Mouse (Mus musculus) CH12.LX (cell line): ENCODE results near the gene Ttll13. TPM values are rescaled to one million over a fixed set of nuclear protein-coding genes. Genes with fewer than 3 reads are reported as not detected.

Source experiments
- DNase-seq: peaks from one replicate; pipeline ENCODE4 v3.0.0-alpha.2; 2013; ENCODE audit errors: extremely low read depth
- H3K27ac ChIP-seq: 2 replicates; pipeline ENCODE4 v1.5.1; 2012; ENCODE audit warnings: low read depth, mild to moderate bottlenecking, control low read depth, moderate library complexity; ENCODE audit not compliant: insufficient read depth
- H3K27me3 ChIP-seq: replicated peaks from 2 replicates; pipeline ENCODE3; 2012; ENCODE audit warnings: inconsistent platforms
- H3K36me3 ChIP-seq, 2 experiments: replicated peaks in 1 of 2; 2 replicates each; pipeline versions ENCODE3 to v1.6.1; 2012; ENCODE audit warnings: inconsistent platforms in 1 of 2, low read length in 1 of 2, mild to moderate bottlenecking in 1 of 2, mixed read lengths in 1 of 2, moderate library complexity in 1 of 2; ENCODE audit not compliant: control insufficient read depth in 1 of 2, insufficient read depth in 1 of 2
- H3K4me1 ChIP-seq, 2 experiments: 2 replicates each; pipeline ENCODE4 v1.6.1; 2012; ENCODE audit warnings: inconsistent platforms in 1 of 2, moderate library complexity in 1 of 2; ENCODE audit not compliant: insufficient read depth in 2 of 2, control insufficient read depth in 1 of 2
- H3K4me2 ChIP-seq: 2 replicates; pipeline ENCODE4 v1.6.1; 2012; ENCODE audit warnings: low read depth, mild to moderate bottlenecking, control low read depth; ENCODE audit not compliant: poor library complexity, insufficient read depth, severe bottlenecking
- H3K4me3 ChIP-seq, 3 experiments: fragments of 150-350 bp in 1 of 3; sonication (generic) in 1 of 3; replicated peaks in 1 of 3; 2 replicates each; pipeline versions ENCODE3 to v1.5.1; 2011 to 2012; ENCODE audit warnings: low read depth in 2 of 3, low read length in 2 of 3, mild to moderate bottlenecking in 2 of 3, moderate library complexity in 2 of 3, control low read depth in 1 of 3, improper control_type of control experiment in 1 of 3, inconsistent platforms in 1 of 3, mixed read lengths in 1 of 3; ENCODE audit not compliant: poor library complexity in 1 of 3
- H3K79me2 ChIP-seq: replicated peaks from 2 replicates; pipeline ENCODE4 v1.6.1; 2012; ENCODE audit warnings: mild to moderate bottlenecking, moderate library complexity; ENCODE audit not compliant: control insufficient read depth, poor library complexity, insufficient read depth, severe bottlenecking; ENCODE audit errors: extremely low read depth
- H3K9ac ChIP-seq: 2 replicates; pipeline ENCODE4 v1.6.1; 2012; ENCODE audit warnings: low read depth, mild to moderate bottlenecking, control low read depth, moderate library complexity; ENCODE audit not compliant: insufficient read depth
- H3K9me3 ChIP-seq: replicated peaks from 2 replicates; pipeline ENCODE3; 2012; ENCODE audit warnings: low read length, inconsistent platforms, mixed read lengths
- BHLHE40 ChIP-seq: IDR thresholded peaks from 2 replicates; pipeline ENCODE4 v1.6.1; 2011; ENCODE audit warnings: mild to moderate bottlenecking, low read depth, low read length, improper control_type of control experiment
- CTCF ChIP-seq, 2 experiments: IDR thresholded peaks in 1 of 2; conservative IDR thresholded peaks in 1 of 2; 2 replicates each; pipeline ENCODE4 v1.5.1; 2011 to 2012; ENCODE audit warnings: low read depth in 2 of 2, low read length in 2 of 2, improper control_type of control experiment in 1 of 2, inconsistent platforms in 1 of 2, mild to moderate bottlenecking in 1 of 2, moderate library complexity in 1 of 2
- JUND ChIP-seq: conservative IDR thresholded peaks from 2 replicates; pipeline ENCODE4 v1.6.1; 2011; ENCODE audit warnings: low read depth, low read length, improper control_type of control experiment
- MAZ ChIP-seq: IDR thresholded peaks from 2 replicates; pipeline ENCODE4 v1.6.1; 2012; ENCODE audit warnings: low read depth, mild to moderate bottlenecking, inconsistent platforms, low read length, improper control_type of control experiment, moderate library complexity
- MEF2A ChIP-seq: IDR thresholded peaks from 2 replicates; pipeline ENCODE4 v1.6.1; 2014; ENCODE audit warnings: low read depth, mild to moderate bottlenecking, inconsistent platforms, low read length, improper control_type of control experiment, borderline replicate concordance
- PAX5 ChIP-seq: IDR thresholded peaks from 2 replicates; pipeline ENCODE4 v1.6.1; 2012; ENCODE audit warnings: low read length, inconsistent platforms, mixed read lengths
- RAD21 ChIP-seq: IDR thresholded peaks from 2 replicates; pipeline ENCODE4 v1.6.1; 2011; ENCODE audit warnings: low read depth, mild to moderate bottlenecking, low read length, improper control_type of control experiment, moderate library complexity
- SMC3 ChIP-seq: IDR thresholded peaks from 2 replicates; pipeline ENCODE4 v1.6.1; 2011; ENCODE audit warnings: low read depth, low read length, improper control_type of control experiment
- TCF12 ChIP-seq: IDR thresholded peaks from 2 replicates; pipeline ENCODE4 v1.6.1; 2014; ENCODE audit warnings: low read depth, mild to moderate bottlenecking, inconsistent platforms, low read length, improper control_type of control experiment
- USF1 ChIP-seq: IDR thresholded peaks from 2 replicates; pipeline ENCODE4 v1.6.1; 2014; ENCODE audit warnings: low read depth, mild to moderate bottlenecking, inconsistent platforms, low read length, improper control_type of control experiment
- ZKSCAN1 ChIP-seq: IDR thresholded peaks from 2 replicates; pipeline ENCODE4 v1.6.1; 2012; ENCODE audit warnings: low read depth, inconsistent platforms, low read length, improper control_type of control experiment, borderline replicate concordance
- ZMIZ1 ChIP-seq: IDR thresholded peaks from 2 replicates; pipeline ENCODE4 v1.6.1; 2012; ENCODE audit warnings: low read depth, mild to moderate bottlenecking, inconsistent platforms, low read length, improper control_type of control experiment
- ZNF384 ChIP-seq: IDR thresholded peaks from 2 replicates; pipeline ENCODE4 v1.6.1; 2012; ENCODE audit warnings: low read depth, low read length, improper control_type of control experiment, inconsistent platforms
- dilution Hi-C: fragments of 300-500 bp; cut with MboI; formaldehyde crosslinking; loops from 2 replicates; pipeline ENCODE4 v1.14.3; 2020; ENCODE audit warnings: low sequenced_read_pairs; ENCODE audit not compliant: extremely low pct_unique_long_range_greater_than_20kb, extremely low pct_ligation_motif_present
- in situ Hi-C: fragments of 300-500 bp; cut with MboI; formaldehyde crosslinking; loops from 3 replicates; pipeline ENCODE4 v1.14.3; 2019; ENCODE audit warnings: low sequenced_read_pairs, low pct_ligation_motif_present, low pct_unique_long_range_greater_than_20kb, mixed read lengths
- polyA plus RNA-seq: library from polyadenylated mRNA; unstranded; fragments of >175 nt; gene quantifications from 2 replicates; pipeline ENCODE4 v1.2.1, GENCODE M21; 2012; ENCODE audit warnings: low read depth; ENCODE audit not compliant: insufficient read length
- total RNA-seq, 2 experiments: library from RNA; depleted of rRNA; stranded (reverse); fragments of 300-350 nt in 1 of 2; fragments of >200 nt in 1 of 2; gene quantifications; 2 replicates each; pipeline ENCODE4 v1.2.3; 2012 to 2014

Ttll13 gene
- total and polyA plus RNA-seq, 3 experiments = 0.59 TPM; not detected in 2

- no peak for TF ChIP-seq PAX5
- 0 out of 2 replicates have a peak, but pooled peaks have one; percentile 13 for TF ChIP-seq JUND
- peak; percentile 97 for TF ChIP-seq BHLHE40
- no peak for TF ChIP-seq ZKSCAN1
- TF ChIP-seq MAZ = peak; percentile 98
- TF ChIP-seq RAD21 = peak; percentile 20
- TF ChIP-seq USF1 = no peak
- peak; percentile 97 for TF ChIP-seq MEF2A
- no peak for TF ChIP-seq ZMIZ1
These were observed 36.5 kb upstream of the Ttll13 start (continued) for GRCm38 (mm10) chr7:80209669-80210068.

DNA sequence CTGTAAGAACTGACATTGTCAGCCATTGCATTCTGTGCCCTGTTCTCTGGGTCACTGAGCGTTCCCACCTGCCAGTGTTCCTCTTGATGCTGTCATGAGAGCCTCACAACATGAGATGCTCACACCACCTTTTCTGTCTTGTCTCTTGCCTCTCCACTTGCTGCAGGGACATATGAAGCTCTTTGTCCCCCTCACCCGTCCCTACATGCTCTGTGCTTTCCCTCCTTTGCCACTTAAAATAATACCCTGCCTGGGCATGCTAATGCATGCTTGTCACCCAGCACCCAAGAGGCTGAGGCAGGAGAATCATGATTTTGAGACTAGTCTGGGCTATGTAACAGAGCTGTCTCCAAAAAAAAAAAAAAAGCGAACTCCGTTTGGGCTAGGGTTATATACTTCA lies 35.2 kb upstream of the Ttll13 start:
- dilution Hi-C loops (no loop called here), in situ Hi-C loops (loop anchor here (5.0 kb wide), 1 partner anchor 69 kb away; no protein-coding TSS in a partner anchor)
- Histone ChIP-seq H3K27ac (peak overlapping the region; percentile 97), H3K79me2 (peaks cover 32% of the 10 kb centered on the region), H3K4me3 (no peak overlapping the region), H3K9ac (peak overlapping the region; percentile 3; the same call in 1 of the 2 replicates), H3K9me3 (no peaks in the 10 kb centered on the region), H3K27me3 (no peaks in the 10 kb centered on the region), H3K36me3 (peaks cover 16% of the 10 kb centered on the region in 2 experiments), H3K4me1 (peaks cover 59 to 95% of the 10 kb centered on the region in 2 experiments), H3K4me2 (peak overlapping the region; percentile 55; the same call in 1 of the 2 replicates)
- no peak for DNase-seq
- TF ChIP-seq ZNF384 (peak; percentile 67; the same call in 1 of the 2 replicates), TCF12 (no peak), RAD21 (peak; percentile 6), SMC3 (peak; percentile 19)

DNA sequence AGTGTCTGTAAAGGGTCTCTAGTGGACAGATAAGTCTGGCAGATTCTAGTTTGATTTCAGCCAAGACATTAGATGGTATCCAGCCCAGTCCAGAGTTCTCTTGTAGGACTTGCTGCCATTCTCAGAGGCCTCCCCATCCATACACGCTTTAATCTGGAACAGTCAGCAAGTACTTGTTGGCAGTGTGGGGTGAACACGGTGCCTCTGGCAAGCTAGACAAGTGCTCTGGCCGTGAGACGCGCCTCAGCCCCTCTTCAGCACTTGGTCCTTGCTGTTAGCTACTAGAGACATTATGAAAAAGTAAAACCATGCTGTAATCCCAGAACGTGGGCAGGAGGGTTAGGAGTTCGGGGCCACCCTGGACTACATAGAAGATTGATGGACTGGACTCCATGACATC lies 32.6 kb upstream of the Ttll13 start:
- Histone ChIP-seq H3K4me2 (no peak overlapping the region), H3K36me3 (peaks cover 35 to 38% of the 10 kb centered on the region in 2 experiments), H3K27ac (peak overlapping the region; percentile 51), H3K4me3 (no peak overlapping the region), H3K4me1 (peaks cover 40 to 69% of the 10 kb centered on the region in 2 experiments), H3K79me2 (peaks cover 14% of the 10 kb centered on the region), H3K27me3 (no peaks in the 10 kb centered on the region), H3K9me3 (no peaks in the 10 kb centered on the region), H3K9ac (no peak overlapping the region)
- dilution Hi-C loops = no loop called here
- TF ChIP-seq CTCF (conservative IDR thresholded peaks at IDR 0.05 in 1 of 2, IDR thresholded peaks at IDR 0.05 in 1 of 2; ENCODE audit: low read depth in 2 of 2, low read length in 2 of 2) = no peak
- in situ Hi-C loops = loop anchor here (5.0 kb wide), 1 partner anchor 71 kb away; no protein-coding TSS in a partner anchor
- DNase-seq = no peak
